ENCODE assay signal across 17 mouse cellular contexts in the genomic region with DNA sequence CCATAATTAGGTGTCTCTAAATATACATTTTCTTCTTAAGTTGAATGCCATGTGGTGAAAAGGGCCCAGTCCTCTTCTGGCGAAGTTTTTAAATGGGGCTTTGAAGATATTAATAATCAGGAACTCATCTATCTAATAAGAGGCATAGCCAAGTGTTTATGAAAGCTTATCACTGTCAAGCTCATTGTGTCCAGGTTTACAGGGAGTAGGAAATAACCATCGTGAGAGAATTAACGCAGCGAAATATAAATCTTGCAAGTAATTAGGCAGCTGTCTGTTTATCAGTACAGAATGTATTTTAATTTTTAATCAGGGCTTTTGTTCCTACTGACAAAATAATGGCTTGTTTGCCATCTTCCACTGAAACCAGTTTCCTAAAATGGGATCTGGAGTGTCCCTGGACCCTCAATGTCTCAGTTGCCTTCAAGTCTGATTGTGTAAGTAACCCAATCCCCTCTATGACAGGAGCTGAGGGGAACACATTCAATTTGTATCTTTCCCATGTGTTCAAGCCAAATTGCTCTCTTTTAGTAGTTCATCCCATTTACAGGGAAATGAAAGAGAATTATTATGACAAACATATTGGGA.
"Had no signal": no experiment of that assay in that cellular context is flagged by ENCODE, and none has a peak within 500 bp of the region (broad histone marks: within the 10 kb centered on the region; RNA-seq: fewer than 3 reads in every experiment).

No protein-coding gene starts in this region.

- H3K27ac ChIP-seq: midbrain, embryonic 10.5 days; midbrain, embryonic 12.5 days; neural tube, embryonic 13.5 days; neural tube, embryonic 15.5 days; stomach, embryonic 15.5 days; stomach, postnatal 0 days had no signal

- H3K4me1 ChIP-seq: midbrain, embryonic 10.5 days; midbrain, embryonic 12.5 days; neural tube, embryonic 13.5 days; neural tube, embryonic 15.5 days; stomach, embryonic 15.5 days had no signal

- H3K9ac ChIP-seq: lung, embryonic 14.5 days; midbrain, embryonic 12.5 days; neural tube, embryonic 13.5 days; neural tube, embryonic 15.5 days; stomach, embryonic 15.5 days had no signal

- DNase-seq: lung, adult 18-20 months; lung, embryonic 14.5 days; lung, postnatal 10 days; lung, postnatal 4 days; midbrain, embryonic 14.5 days; right cerebral cortex, postnatal 14 days; thymus, adult 2 months; thymus, postnatal 25 days; thymus, postnatal 4 days had no signal

- H3K4me2 ChIP-seq: lung, embryonic 14.5 days; midbrain, embryonic 12.5 days; neural tube, embryonic 13.5 days; neural tube, embryonic 15.5 days; stomach, embryonic 15.5 days had no signal

- ATAC-seq: midbrain, embryonic 16.5 days had no signal

- H3K4me3 ChIP-seq: midbrain, embryonic 10.5 days; midbrain, embryonic 12.5 days; myocyte; neural tube, embryonic 13.5 days; neural tube, embryonic 15.5 days; stomach, embryonic 15.5 days had no signal

- H3K36me3 ChIP-seq: midbrain, embryonic 10.5 days; midbrain, embryonic 12.5 days; neural tube, embryonic 13.5 days; neural tube, embryonic 15.5 days; stomach, embryonic 15.5 days had no signal

- H3K27me3 ChIP-seq: midbrain, embryonic 12.5 days; neural tube, embryonic 13.5 days; neural tube, embryonic 15.5 days; stomach, embryonic 15.5 days had no signal

- H3K9me3 ChIP-seq: midbrain, embryonic 10.5 days; midbrain, embryonic 12.5 days; neural tube, embryonic 13.5 days; neural tube, embryonic 15.5 days; stomach, embryonic 15.5 days had no signal
